Mouse (Mus musculus) embryonic fibroblast, embryonic 13.5 days (primary cell): Measurements from ENCODE around the gene Lrrk2.

Source experiments
- CTCF ChIP-seq: IDR thresholded peaks from 2 replicates; pipeline ENCODE4 v1.5.1; 2011; ENCODE audit warnings: mild to moderate bottlenecking, control low read depth, low read length, moderate library complexity, borderline replicate concordance; ENCODE audit not compliant: insufficient read depth
- POLR2A ChIP-seq: IDR thresholded peaks from 2 replicates; pipeline ENCODE4 v1.6.1; 2011; ENCODE audit warnings: low read depth, mild to moderate bottlenecking, control low read depth, low read length, moderate library complexity

DNA sequence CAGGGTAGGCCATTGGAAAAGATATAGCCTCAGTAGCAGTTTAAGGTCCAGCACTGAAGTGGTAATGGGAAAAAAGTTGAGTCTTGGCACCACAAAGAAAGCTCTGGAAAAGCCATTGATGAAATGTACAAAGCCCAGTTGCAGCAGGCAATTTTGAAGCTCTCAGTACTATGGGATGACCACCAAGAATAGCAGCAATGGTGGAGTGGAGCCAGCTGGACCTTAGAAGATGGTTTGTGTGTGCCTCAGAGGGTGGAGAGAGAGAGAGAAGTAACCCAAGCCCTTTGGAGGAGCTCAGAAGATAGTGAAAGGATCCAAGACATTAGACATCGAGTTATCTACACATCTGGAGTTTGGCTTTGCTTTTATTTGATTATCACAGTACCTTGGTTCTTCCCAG is 20.1 kb downstream of the Lrrk2 start:
- TF ChIP-seq CTCF (no peak), POLR2A (no peak)
